Mouse (Mus musculus): ENCODE measurements at regions not wholly inside any gene's neighbourhood (a gene's known extent, or its start where the extent isn't known, plus 50 kb on each side); places are given as distances from the start of the nearest gene placed in this dataset.

DNA sequence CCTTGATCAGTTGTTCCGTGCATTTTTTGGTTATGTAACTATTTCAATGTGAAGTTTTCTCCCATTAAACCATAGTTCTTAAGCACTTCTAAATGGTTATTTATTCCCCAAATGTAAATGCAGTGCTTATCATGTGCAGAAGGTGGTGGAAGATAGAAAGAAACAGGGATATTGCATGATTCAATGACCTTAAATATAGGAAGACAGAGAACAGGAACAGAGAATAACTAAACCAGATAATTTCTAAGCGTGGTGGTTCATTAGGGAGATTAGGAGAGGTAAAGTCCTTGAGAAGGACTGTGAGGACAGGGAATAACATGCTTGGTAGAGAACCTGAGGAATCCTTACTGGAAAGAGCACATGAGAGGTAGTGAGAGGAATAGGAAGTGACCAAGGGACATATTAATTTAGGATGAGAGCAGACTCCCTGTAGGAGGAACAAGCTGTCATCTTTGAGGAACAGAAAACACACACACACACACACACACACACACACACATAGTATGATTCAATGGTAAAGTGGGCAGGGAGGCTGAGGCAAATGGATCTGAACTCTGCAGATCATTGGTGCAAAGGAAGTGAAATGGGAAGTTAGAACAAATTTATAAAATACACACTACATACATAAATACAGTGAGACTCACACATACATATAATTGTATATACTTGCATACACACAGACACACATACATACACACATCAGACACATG is 143.4 kb upstream of the Chl1 start:
- no peak overlapping the region for H3K9ac ChIP-seq (replicated peaks; ENCODE audit: low read depth)
- no peak overlapping the region for H3K4me3 ChIP-seq (ENCODE audit: low read depth, low read length)
- H3K36me3 ChIP-seq (ENCODE audit: insufficient read depth, low read length) = no peaks in the 10 kb centered on the region
- no peaks in the 10 kb centered on the region for H3K9me3 ChIP-seq (ENCODE audit: low read length)
- 78% methylated on average over 2 of the region's 2 CpGs for WGBS
- DNase-seq (ENCODE audit: low spot score) = no peak
- no peak for TF ChIP-seq CTCF (IDR thresholded peaks at IDR 0.05)
- TF ChIP-seq EP300 (IDR thresholded peaks at IDR 0.05) = no peak
- no peak overlapping the region for H3K27ac ChIP-seq (ENCODE audit: low read length)
- H3K27me3 ChIP-seq (replicated peaks; ENCODE audit: insufficient read depth, low read length) = no peaks in the 10 kb centered on the region
- H3K4me2 ChIP-seq (replicated peaks; ENCODE audit: low read depth, low read length) = no peak overlapping the region
- H3K4me1 ChIP-seq (ENCODE audit: insufficient read depth, low read depth, low read length) = no peaks in the 10 kb centered on the region
- ATAC-seq = no peak

DNA sequence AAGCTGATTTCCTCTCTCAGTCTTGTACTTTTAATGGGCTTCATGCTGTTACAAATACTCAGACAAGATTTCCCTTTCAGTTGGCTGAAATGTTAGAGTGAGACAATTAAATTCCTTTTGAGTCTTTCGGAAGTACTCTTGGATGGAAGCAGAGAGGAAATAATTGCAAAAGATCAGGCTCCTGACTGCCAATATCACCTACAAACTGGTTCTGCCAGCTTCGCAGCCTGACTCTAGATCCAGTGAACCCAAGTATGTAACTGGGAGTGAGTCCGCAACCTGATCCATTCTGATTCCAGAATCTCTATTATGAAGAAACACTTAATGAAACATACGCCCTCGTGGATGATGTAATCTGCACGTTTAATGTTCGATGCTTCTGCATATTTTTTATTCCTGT is 135.4 kb upstream of the Chl1 start:
- H3K9me3 ChIP-seq (ENCODE audit: low read length) = no peaks in the 10 kb centered on the region
- H3K4me3 ChIP-seq (ENCODE audit: low read depth, low read length) = no peak overlapping the region
- ATAC-seq = no peak
- no peaks in the 10 kb centered on the region for H3K36me3 ChIP-seq (ENCODE audit: insufficient read depth, low read length)
- H3K4me1 ChIP-seq (ENCODE audit: insufficient read depth, low read depth, low read length) = no peaks in the 10 kb centered on the region
- H3K27me3 ChIP-seq (replicated peaks; ENCODE audit: insufficient read depth, low read length) = no peaks in the 10 kb centered on the region
- no peak overlapping the region for H3K4me2 ChIP-seq (replicated peaks; ENCODE audit: low read depth, low read length)
- 57% methylated on average over 7 of the region's 7 CpGs for WGBS
- no peak for DNase-seq (ENCODE audit: low spot score)
- no peak overlapping the region for H3K27ac ChIP-seq (ENCODE audit: low read length)
- H3K9ac ChIP-seq (replicated peaks; ENCODE audit: low read depth) = no peak overlapping the region
- TF ChIP-seq CTCF (IDR thresholded peaks at IDR 0.05) (no peak), EP300 (IDR thresholded peaks at IDR 0.05) (no peak)

DNA sequence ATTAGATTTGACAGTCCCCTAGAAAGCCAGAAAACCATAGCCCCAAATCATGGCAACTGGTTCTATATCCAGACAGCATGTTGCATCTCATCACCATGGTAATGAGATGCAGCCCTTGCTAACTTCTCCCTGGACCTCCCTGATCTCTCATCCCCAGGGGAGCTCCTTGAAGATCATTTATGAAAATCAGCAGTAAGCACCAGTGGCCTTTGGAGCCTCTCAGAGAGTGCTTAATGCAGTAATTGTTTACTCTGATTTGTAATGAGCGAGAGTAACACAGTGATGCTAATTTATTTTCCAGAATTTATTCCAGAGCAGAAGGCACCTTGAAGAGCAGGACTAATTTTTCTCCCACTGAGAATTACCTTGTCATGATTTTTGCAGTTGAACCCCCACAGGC is 133.1 kb upstream of the Chl1 start:
- TF ChIP-seq CTCF (IDR thresholded peaks at IDR 0.05) (no peak), EP300 (IDR thresholded peaks at IDR 0.05) (no peak)
- Histone ChIP-seq H3K9me3 (ENCODE audit: low read length) (no peaks in the 10 kb centered on the region), H3K27me3 (replicated peaks; ENCODE audit: insufficient read depth, low read length) (no peaks in the 10 kb centered on the region), H3K4me3 (ENCODE audit: low read depth, low read length) (no peak overlapping the region), H3K36me3 (ENCODE audit: insufficient read depth, low read length) (no peaks in the 10 kb centered on the region), H3K4me2 (replicated peaks; ENCODE audit: low read depth, low read length) (no peak overlapping the region), H3K9ac (replicated peaks; ENCODE audit: low read depth) (no peak overlapping the region), H3K4me1 (ENCODE audit: insufficient read depth, low read depth, low read length) (no peaks in the 10 kb centered on the region), H3K27ac (ENCODE audit: low read length) (no peak overlapping the region)
- no peak for DNase-seq (ENCODE audit: low spot score)
- ATAC-seq = no peak
- WGBS = 53% methylated on average over 1 of the region's 1 CpGs

- H3K27ac ChIP-seq (ENCODE audit: low read length) = no peak overlapping the region
- TF ChIP-seq CTCF (IDR thresholded peaks at IDR 0.05) (no peak), EP300 (IDR thresholded peaks at IDR 0.05) (no peak)
- H3K4me1 ChIP-seq (ENCODE audit: insufficient read depth, low read depth, low read length) = no peaks in the 10 kb centered on the region
- H3K9ac ChIP-seq (replicated peaks; ENCODE audit: low read depth) = no peak overlapping the region
- ATAC-seq (no peak), DNase-seq (ENCODE audit: low spot score) (no peak)
- H3K9me3 ChIP-seq (ENCODE audit: low read length) = no peaks in the 10 kb centered on the region
- no peak overlapping the region for H3K4me2 ChIP-seq (replicated peaks; ENCODE audit: low read depth, low read length)
- no peaks in the 10 kb centered on the region for H3K27me3 ChIP-seq (replicated peaks; ENCODE audit: insufficient read depth, low read length)
- no peak overlapping the region for H3K4me3 ChIP-seq (ENCODE audit: low read depth, low read length)
- H3K36me3 ChIP-seq (ENCODE audit: insufficient read depth, low read length) = no peaks in the 10 kb centered on the region
Observed at GRCm38 (mm10) chr6:103378047-103378446, 132.3 kb upstream of the Chl1 start.

- Histone ChIP-seq H3K4me2 (replicated peaks; ENCODE audit: low read depth, low read length) (no peak overlapping the region), H3K4me3 (ENCODE audit: low read depth, low read length) (no peak overlapping the region), H3K27ac (ENCODE audit: low read length) (no peak overlapping the region), H3K27me3 (replicated peaks; ENCODE audit: insufficient read depth, low read length) (no peaks in the 10 kb centered on the region), H3K4me1 (ENCODE audit: insufficient read depth, low read depth, low read length) (no peaks in the 10 kb centered on the region), H3K9me3 (ENCODE audit: low read length) (no peaks in the 10 kb centered on the region), H3K9ac (replicated peaks; ENCODE audit: low read depth) (no peak overlapping the region), H3K36me3 (ENCODE audit: insufficient read depth, low read length) (no peaks in the 10 kb centered on the region)
- WGBS = 54% methylated on average over 1 of the region's 1 CpGs
- DNase-seq (ENCODE audit: low spot score) = no peak
- no peak for ATAC-seq
- no peak for TF ChIP-seq CTCF (IDR thresholded peaks at IDR 0.05)
- no peak for TF ChIP-seq EP300 (IDR thresholded peaks at IDR 0.05)
Observed at GRCm38 (mm10) chr6:103381030-103381429, 129.4 kb upstream of the Chl1 start.

DNA sequence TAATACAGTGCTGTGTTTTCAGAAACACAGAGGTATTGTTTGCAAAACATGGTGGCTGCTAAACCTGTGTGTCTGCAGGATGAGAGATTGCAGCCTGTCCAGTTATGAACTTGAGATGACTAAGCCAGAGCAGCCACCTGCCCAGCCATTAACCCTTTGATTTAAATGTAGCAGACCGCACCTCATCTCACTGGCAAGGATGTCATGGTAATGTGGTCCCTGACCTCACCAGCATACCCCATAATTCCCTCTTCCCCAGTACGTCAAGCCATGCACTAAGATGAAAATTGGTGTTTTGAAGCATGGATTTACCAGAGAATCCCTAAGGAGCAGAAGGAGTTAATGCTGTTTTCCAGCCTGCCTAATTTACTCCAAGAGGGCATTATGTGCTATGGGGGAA is 128.5 kb upstream of the Chl1 start:
- Histone ChIP-seq H3K9me3 (ENCODE audit: low read length) (no peaks in the 10 kb centered on the region), H3K4me2 (replicated peaks; ENCODE audit: low read depth, low read length) (no peak overlapping the region), H3K9ac (replicated peaks; ENCODE audit: low read depth) (no peak overlapping the region), H3K27ac (ENCODE audit: low read length) (no peak overlapping the region), H3K27me3 (replicated peaks; ENCODE audit: insufficient read depth, low read length) (no peaks in the 10 kb centered on the region), H3K36me3 (ENCODE audit: insufficient read depth, low read length) (no peaks in the 10 kb centered on the region), H3K4me3 (ENCODE audit: low read depth, low read length) (no peak overlapping the region), H3K4me1 (ENCODE audit: insufficient read depth, low read depth, low read length) (no peaks in the 10 kb centered on the region)
- 86% methylated on average over 2 of the region's 2 CpGs for WGBS
- DNase-seq (ENCODE audit: low spot score) = no peak
- TF ChIP-seq CTCF (IDR thresholded peaks at IDR 0.05) (no peak), EP300 (IDR thresholded peaks at IDR 0.05) (no peak)
- ATAC-seq = no peak

DNA sequence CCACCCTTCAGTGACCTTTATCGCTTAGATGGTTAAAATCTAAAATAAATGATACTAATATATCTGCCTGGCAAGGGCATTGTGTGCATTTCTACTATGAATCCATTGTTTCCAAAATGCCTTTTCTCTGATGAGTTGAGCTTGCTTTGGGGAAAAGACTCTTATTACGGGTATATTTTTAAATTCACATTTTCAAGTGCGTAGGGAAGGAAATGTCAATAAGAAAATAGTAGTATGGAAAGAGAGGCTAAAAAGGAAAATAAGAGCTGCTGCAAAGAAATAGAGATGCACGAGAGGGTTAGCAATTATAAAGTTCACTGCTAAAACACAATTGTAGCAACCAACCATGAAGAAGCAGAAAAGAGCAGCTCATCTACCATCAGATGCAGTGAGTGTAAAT is 123.8 kb upstream of the Chl1 start:
- no peaks in the 10 kb centered on the region for H3K4me1 ChIP-seq (ENCODE audit: insufficient read depth, low read depth, low read length)
- DNase-seq (ENCODE audit: low spot score) = no peak
- no peaks in the 10 kb centered on the region for H3K27me3 ChIP-seq (replicated peaks; ENCODE audit: insufficient read depth, low read length)
- H3K9me3 ChIP-seq (ENCODE audit: low read length) = no peaks in the 10 kb centered on the region
- no peak overlapping the region for H3K4me3 ChIP-seq (ENCODE audit: low read depth, low read length)
- TF ChIP-seq CTCF (IDR thresholded peaks at IDR 0.05) = no peak
- TF ChIP-seq EP300 (IDR thresholded peaks at IDR 0.05) = no peak
- ATAC-seq = no peak
- WGBS = 77% methylated on average over 4 of the region's 4 CpGs
- H3K27ac ChIP-seq (ENCODE audit: low read length) = no peak overlapping the region
- H3K4me2 ChIP-seq (replicated peaks; ENCODE audit: low read depth, low read length) = no peak overlapping the region
- H3K9ac ChIP-seq (replicated peaks; ENCODE audit: low read depth) = no peak overlapping the region
- no peaks in the 10 kb centered on the region for H3K36me3 ChIP-seq (ENCODE audit: insufficient read depth, low read length)

Data from lung, postnatal 0 days (tissue).